Mouse (Mus musculus) right cerebral cortex, adult 18-20 months (tissue): ENCODE data around the gene Rsc1a1.

Experiments used
- DNase-seq: peaks from one replicate; pipeline ENCODE4 v3.0.0; 2022; ENCODE audit warnings: mixed read lengths

The Rsc1a1 gene

DNA sequence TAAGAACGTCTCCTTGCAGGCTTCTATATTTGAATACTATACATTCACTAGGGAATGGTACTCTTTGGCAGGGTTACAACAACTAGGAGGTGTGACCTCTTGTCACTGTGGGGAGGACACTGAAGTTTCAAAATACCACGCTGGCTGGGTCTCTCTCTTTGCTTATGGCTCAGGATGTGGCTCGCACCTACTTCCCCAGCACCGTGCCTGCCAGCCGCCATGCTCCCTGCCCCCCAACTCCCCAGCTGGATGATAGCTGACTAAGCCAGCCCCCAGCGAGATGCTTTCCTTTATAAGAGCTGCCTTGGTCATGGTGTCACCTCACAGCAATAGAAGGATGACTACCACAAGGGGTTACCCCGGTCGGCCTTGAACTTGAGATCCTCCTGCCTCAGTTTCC, 32.4 kb downstream of the Rsc1a1 start:
- DNase-seq = no peak

DNA sequence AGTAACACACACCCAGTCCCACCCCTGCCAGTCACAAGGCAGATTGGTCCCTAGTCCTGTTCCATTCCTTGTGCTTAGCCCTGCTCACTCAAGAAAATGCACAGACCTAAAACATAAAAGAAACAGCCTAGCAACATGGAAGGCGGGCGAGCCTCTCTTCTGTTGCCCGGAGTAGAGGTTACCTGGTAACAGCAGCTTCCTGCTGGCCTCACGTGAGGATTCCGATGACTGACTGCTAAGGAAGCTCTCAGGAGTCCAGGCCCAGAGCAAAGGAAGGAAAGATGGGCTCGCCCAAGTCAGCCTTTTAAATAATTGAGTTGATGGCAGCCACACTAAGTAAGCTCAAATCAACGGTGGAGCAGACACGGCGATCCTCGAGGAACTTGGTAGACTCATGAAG, 33.5 kb downstream of the Rsc1a1 start:
- DNase-seq = no peak

- DNase-seq = no peak
Observed at GRCm38 (mm10) chr4:141651286-141651685, 34.1 kb downstream of the Rsc1a1 start.

- no peak for DNase-seq
Observed at GRCm38 (mm10) chr4:141649244-141649643, 36.2 kb downstream of the Rsc1a1 start.

GRCm38 (mm10) chr4:141648262-141648661, 37.1 kb downstream of the Rsc1a1 start:
- DNase-seq = no peak

GRCm38 (mm10) chr4:141647187-141647586, 38.2 kb downstream of the Rsc1a1 start:
- DNase-seq = no peak

GRCm38 (mm10) chr4:141645988-141646387, 39.4 kb downstream of the Rsc1a1 start:
- DNase-seq = no peak

DNA sequence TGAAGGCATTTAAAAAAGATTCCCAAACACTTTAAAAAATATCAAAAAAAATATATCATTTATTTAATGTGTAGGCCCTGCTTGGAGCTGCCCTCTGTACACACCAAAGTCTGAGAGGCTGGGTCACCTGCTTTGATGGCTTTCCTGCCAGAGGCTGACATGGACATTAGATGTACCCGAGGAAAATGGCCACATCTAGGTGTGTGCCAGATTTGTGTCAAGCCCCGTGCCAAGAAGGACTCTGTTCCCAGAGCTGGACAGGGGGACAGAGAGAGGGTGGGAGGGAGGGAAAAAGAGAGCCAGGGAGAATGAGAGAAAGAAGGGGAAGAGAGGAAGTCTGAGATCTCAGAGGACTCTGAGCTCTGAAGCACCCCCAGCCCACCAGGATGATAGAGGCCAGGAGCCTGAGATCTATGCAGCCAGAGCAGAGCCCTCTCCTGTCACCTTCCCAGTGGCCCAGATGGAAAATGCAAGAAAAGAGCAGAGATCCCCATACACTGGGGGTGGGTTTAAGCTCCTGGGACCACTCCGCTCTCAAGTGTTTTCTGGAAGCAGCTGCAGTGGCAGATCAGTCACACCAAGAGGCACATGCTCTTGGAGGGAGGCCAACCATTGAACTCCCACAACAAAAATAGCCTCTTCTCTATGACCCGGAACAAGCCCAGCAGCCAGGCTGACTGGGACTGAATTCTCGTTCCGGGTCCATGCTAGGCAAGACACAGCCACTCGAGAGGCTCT, 42.1 kb downstream of the Rsc1a1 start:
- peak; percentile 62 for DNase-seq

DNA sequence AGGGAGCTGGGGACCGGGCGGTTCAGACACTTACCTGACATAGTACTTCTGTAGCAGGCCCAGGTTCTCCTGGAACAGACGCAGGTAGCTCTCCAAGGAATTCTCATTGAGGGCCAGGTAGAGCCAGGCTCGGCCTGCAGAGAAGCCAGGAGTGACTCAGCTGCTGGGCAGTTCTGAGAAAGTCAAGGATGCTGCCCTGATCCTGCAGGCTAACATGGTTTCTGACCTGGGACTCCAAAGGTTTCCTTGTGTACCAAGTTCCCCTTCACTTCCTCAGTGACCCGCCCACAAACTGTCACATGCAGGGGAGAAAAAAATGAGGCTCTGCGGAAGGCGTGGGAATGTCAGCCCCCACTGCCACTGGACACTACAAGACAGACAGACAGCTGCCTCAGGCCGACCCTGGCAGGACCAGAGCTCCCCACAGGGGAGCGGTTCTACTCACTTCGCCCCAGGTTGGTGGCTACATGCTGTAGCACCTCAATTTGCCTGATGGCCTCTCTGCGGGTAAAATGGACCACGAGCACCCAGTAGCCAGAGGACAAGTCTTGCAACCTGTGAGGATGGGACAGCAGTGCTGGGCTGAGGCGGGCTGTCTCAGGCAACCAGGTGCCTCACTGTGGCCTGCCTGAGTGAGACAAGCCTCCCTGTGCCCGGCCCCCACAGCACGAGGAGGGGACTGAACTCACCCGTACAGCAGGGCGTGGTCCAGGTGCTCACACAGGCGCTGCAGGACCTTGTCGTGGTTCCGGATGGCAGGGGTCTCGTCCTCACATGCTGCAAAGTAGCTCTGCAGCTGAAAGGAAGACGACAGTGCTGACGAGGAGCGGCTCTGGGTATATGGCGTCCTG, 43.2 kb downstream of the Rsc1a1 start:
- no peak for DNase-seq

- no peak for DNase-seq
Observed at GRCm38 (mm10) chr4:141641353-141641771, 44.0 kb downstream of the Rsc1a1 start.

- no peak for DNase-seq
Observed at GRCm38 (mm10) chr4:141639474-141639873, 45.9 kb downstream of the Rsc1a1 start.

DNA sequence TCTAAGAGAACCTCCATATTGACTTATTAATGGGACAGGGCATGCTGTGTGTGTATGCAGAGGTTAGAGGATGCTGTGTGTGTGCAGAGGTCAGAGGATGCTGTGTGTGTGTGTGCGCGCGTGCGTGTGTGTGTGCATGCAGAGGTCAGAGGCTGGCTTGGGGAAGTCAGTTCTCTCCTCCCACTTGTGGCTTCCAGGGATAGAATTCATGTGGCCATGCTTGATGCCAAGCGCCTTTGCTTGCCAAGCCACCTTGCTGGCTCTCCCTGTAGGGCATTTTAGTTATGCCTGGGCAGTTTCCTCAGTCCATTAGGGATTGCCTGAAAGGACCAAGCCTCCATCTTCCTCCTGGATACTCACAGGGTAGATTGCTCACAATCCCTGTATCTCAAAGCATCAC, 48.7 kb downstream of the Rsc1a1 start:
- DNase-seq = no peak

DNA sequence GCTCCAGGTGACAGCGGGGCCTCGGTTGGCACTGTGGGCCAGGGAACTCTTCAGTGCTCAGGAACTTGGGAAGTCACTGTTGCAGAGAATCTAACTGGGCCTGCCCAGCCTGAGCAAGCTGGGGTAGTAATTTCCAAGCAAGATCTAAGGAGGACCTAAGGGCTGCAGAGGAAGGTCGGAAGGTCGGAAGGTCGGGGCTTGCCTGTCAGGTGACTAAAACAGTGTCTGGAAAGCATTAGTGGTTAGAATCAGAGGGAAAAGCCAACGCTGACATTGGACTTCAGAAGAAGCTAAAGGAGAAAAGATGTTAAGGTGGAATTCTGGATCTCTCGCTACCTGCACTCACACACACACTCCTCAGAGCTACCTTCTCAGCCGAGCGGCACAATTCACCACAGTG, 49.4 kb downstream of the Rsc1a1 start:
- DNase-seq = no peak
